ENCODE assay signal across 8 mouse cellular contexts in the genomic region with DNA sequence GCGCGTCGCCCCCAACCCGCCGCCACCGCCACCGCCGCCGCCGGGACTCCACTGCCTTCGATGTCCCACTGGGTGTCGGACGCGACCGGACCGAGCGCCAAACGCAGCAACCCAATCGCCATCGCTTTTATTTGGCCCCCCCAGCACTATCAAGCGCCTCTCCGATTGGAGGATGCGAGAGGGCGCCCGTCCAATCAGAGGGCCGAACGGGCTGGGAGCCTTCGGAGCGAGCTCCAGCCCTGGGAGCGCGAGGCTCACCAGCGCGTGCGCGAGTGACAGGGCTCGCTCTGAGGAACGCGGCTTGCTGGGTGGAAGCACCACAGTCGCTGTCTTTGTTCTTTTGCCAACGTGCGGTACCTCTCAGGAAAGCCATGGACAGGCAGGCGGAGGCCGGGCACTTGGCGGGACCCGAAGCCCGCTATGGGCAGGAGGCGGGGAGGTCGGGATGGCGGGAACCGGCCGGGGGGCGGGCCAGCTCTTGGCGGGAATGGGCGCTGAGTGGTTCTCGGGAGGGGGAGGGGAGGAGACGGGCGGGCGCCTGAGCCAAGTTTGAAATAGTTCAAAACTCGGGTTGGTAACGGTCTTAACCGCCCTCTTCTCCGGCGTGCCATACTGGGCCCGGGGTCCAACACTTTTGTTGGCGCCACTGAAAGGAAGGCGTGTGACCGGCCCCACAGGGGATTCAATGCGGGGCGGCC. TPM values are rescaled to one million over a fixed set of nuclear protein-coding genes. Genes with fewer than 3 reads are reported as not detected.
A peak's percentile ranks its signal among the peaks of the same experiment; 100 is the strongest.
DNase-seq lines count a peak whose midpoint lies in the region; ATAC-seq and TF ChIP-seq lines count a peak whose summit lies in the region.

TSS of gene Ezh2 (minus strand) at position 416 of the 698 bp plus-strand sequence.

- WGBS in forebrain, embryonic 11.5 days = under 1% methylated on average over 62 of the region's 69 CpGs
- under 1% methylated on average over 66 of the region's 69 CpGs for WGBS in heart, postnatal 0 days
- under 1% methylated on average over 67 of the region's 69 CpGs for WGBS in liver, embryonic 16.5 days (ENCODE audit: insufficient replicate concordance)
- WGBS in neural tube, embryonic 13.5 days = under 1% methylated on average over 69 of the region's 69 CpGs

- peak within 1 kb of the TSS; percentile 88 for H3K27ac ChIP-seq in CH12.LX (ENCODE audit: insufficient read depth, low read depth)
- H3K27ac ChIP-seq in forebrain, embryonic 11.5 days (ENCODE audit: low read depth, low read length) = peak within 1 kb of the TSS; percentile 99
- peak within 1 kb of the TSS; percentile 97 for H3K27ac ChIP-seq in heart, postnatal 0 days (ENCODE audit: low read depth)
- peak within 1 kb of the TSS; percentile 96 for H3K27ac ChIP-seq in liver, embryonic 16.5 days (ENCODE audit: low read length)
- H3K27ac ChIP-seq in neural tube, embryonic 13.5 days (replicated peaks) = peak within 1 kb of the TSS; percentile 99
- peak within 1 kb of the TSS; percentile 99 for H3K27ac ChIP-seq in testis, adult 2 months (ENCODE audit: control insufficient read depth, insufficient read depth, low read depth, low read length)

- peak; percentile 89 for TF ChIP-seq POLR2A in CH12.LX (IDR thresholded peaks at IDR 0.05; ENCODE audit: low read depth, low read length)
- peak; percentile 89 for TF ChIP-seq POLR2A in testis, adult 2 months (IDR thresholded peaks at IDR 0.05; ENCODE audit: control insufficient read depth, low read depth, low read length)

- no peaks in the 10 kb centered on the region for H3K36me3 ChIP-seq in CH12.LX (replicated peaks in 1 of 2; ENCODE audit: control insufficient read depth in 1 of 2, insufficient read depth in 1 of 2, low read length in 1 of 2)
- H3K36me3 ChIP-seq in forebrain, embryonic 11.5 days (ENCODE audit: control insufficient read depth, insufficient read depth, low read length) = no peaks in the 10 kb centered on the region
- H3K36me3 ChIP-seq in heart, postnatal 0 days (replicated peaks; ENCODE audit: control insufficient read depth, insufficient read depth, low read length) = no peaks in the 10 kb centered on the region
- no peaks in the 10 kb centered on the region for H3K36me3 ChIP-seq in liver, embryonic 16.5 days (ENCODE audit: control insufficient read depth, insufficient read depth)
- H3K36me3 ChIP-seq in neural tube, embryonic 13.5 days = no peaks in the 10 kb centered on the region
- no peaks in the 10 kb centered on the region for H3K36me3 ChIP-seq in testis, adult 2 months (ENCODE audit: control insufficient read depth, insufficient read depth, low read length)

- peak; percentile 96 for DNase-seq in CH12.LX (ENCODE audit: extremely low read depth)
- DNase-seq in c-Kit-positive CD71-positive TER-119-negative erythroid progenitor cells, embryonic 14.5 days (ENCODE audit: low read depth) = peak; percentile 95
- DNase-seq in forebrain, embryonic 11.5 days (ENCODE audit: low spot score) = peak; percentile 98
- peak; percentile 94 for DNase-seq in heart, postnatal 0 days (ENCODE audit: low spot score)
- DNase-seq in kidney, postnatal 4 days = peak; percentile 97 to 99

- peaks cover 3 to 24% of the 10 kb centered on the region in 2 experiments; a peak in 3 of 4 replicates for H3K4me1 ChIP-seq in CH12.LX (ENCODE audit: control insufficient read depth in 1 of 2, insufficient read depth in 2 of 2)
- H3K4me1 ChIP-seq in forebrain, embryonic 11.5 days (replicated peaks; ENCODE audit: control insufficient read depth, insufficient read depth, low read length) = peaks cover 3% of the 10 kb centered on the region; the same call in 1 of the 2 replicates
- H3K4me1 ChIP-seq in heart, postnatal 0 days (ENCODE audit: control insufficient read depth, insufficient read depth) = peaks cover 8% of the 10 kb centered on the region
- H3K4me1 ChIP-seq in liver, embryonic 16.5 days (ENCODE audit: control insufficient read depth, low read depth, low read length) = peaks cover 8% of the 10 kb centered on the region
- peaks cover 34% of the 10 kb centered on the region for H3K4me1 ChIP-seq in neural tube, embryonic 13.5 days (replicated peaks)
- no peaks in the 10 kb centered on the region for H3K4me1 ChIP-seq in testis, adult 2 months (ENCODE audit: control insufficient read depth, insufficient read depth, low read length)

- peak; percentile 98 for ATAC-seq in forebrain, embryonic 11.5 days (replicated peaks; ENCODE audit: low FRiP score)
- ATAC-seq in heart, postnatal 0 days (ENCODE audit: insufficient read depth, low read depth) = peak; percentile 98
- peak; percentile 96 for ATAC-seq in liver, embryonic 16.5 days (ENCODE audit: low read depth)
- ATAC-seq in neural tube, embryonic 13.5 days (ENCODE audit: low read depth) = peak; percentile 99

- in situ Hi-C loops in CH12.LX (cut with MboI; ENCODE audit: low pct_ligation_motif_present, low pct_unique_long_range_greater_than_20kb, low sequenced_read_pairs) = no loop called here

- TF ChIP-seq EP300 in CH12.LX (IDR thresholded peaks at IDR 0.05; ENCODE audit: low read length) = no peak
- peak; percentile 65; the same call in 1 of the 2 replicates for TF ChIP-seq EP300 in heart, postnatal 0 days (IDR thresholded peaks at IDR 0.05; ENCODE audit: low read depth)

- H3K9ac ChIP-seq in CH12.LX (ENCODE audit: insufficient read depth, low read depth) = peak within 1 kb of the TSS; percentile 92
- H3K9ac ChIP-seq in forebrain, embryonic 11.5 days (ENCODE audit: low read length) = peak within 1 kb of the TSS; percentile 100
- H3K9ac ChIP-seq in heart, postnatal 0 days (replicated peaks; ENCODE audit: low read depth, low read length) = peak within 1 kb of the TSS; percentile 90
- peak within 1 kb of the TSS; percentile 100 for H3K9ac ChIP-seq in liver, embryonic 16.5 days (ENCODE audit: low read depth, low read length)
- H3K9ac ChIP-seq in neural tube, embryonic 13.5 days = peak within 1 kb of the TSS; percentile 98

- H3K27me3 ChIP-seq in CH12.LX (replicated peaks) = no peaks in the 10 kb centered on the region
- H3K27me3 ChIP-seq in forebrain, embryonic 11.5 days (ENCODE audit: control insufficient read depth, insufficient read depth, low read length) = no peaks in the 10 kb centered on the region
- no peaks in the 10 kb centered on the region for H3K27me3 ChIP-seq in heart, postnatal 0 days (ENCODE audit: control insufficient read depth, insufficient read depth, low read length)
- no peaks in the 10 kb centered on the region for H3K27me3 ChIP-seq in liver, embryonic 16.5 days (ENCODE audit: control insufficient read depth, insufficient read depth, low read depth, low read length)
- H3K27me3 ChIP-seq in neural tube, embryonic 13.5 days = no peaks in the 10 kb centered on the region
- H3K27me3 ChIP-seq in testis, adult 2 months (ENCODE audit: control insufficient read depth, insufficient read depth, low read length) = no peaks in the 10 kb centered on the region

- peaks cover 26% of the 10 kb centered on the region for H3K79me2 ChIP-seq in CH12.LX (replicated peaks; ENCODE audit: control insufficient read depth, extremely low read depth, insufficient read depth, poor library complexity, severe bottlenecking)

- H3K4me3 ChIP-seq in CH12.LX (replicated peaks in 1 of 3; ENCODE audit: low read depth in 2 of 3, low read length in 2 of 3, poor library complexity in 1 of 3) = peak within 1 kb of the TSS; percentile 87 to 94 (median 88)
- peak within 1 kb of the TSS; percentile 96 for H3K4me3 ChIP-seq in forebrain, embryonic 11.5 days (ENCODE audit: low read depth, low read length)
- peak within 1 kb of the TSS; percentile 85 for H3K4me3 ChIP-seq in heart, postnatal 0 days (ENCODE audit: low read depth, low read length)
- peak within 1 kb of the TSS; percentile 100 for H3K4me3 ChIP-seq in liver, embryonic 16.5 days (ENCODE audit: low read depth, low read length)
- H3K4me3 ChIP-seq in neural tube, embryonic 13.5 days = peak within 1 kb of the TSS; percentile 98
- peak within 1 kb of the TSS; percentile 88 for H3K4me3 ChIP-seq in testis, adult 2 months (ENCODE audit: control insufficient read depth, low read depth, low read length)

- peak within 1 kb of the TSS; percentile 94 for H3K4me2 ChIP-seq in CH12.LX (ENCODE audit: insufficient read depth, low read depth, poor library complexity, severe bottlenecking)
- H3K4me2 ChIP-seq in forebrain, embryonic 11.5 days (ENCODE audit: low read depth, low read length, severe bottlenecking) = peak within 1 kb of the TSS; percentile 59
- peak within 1 kb of the TSS; percentile 92 for H3K4me2 ChIP-seq in heart, postnatal 0 days (ENCODE audit: low read depth, low read length)
- H3K4me2 ChIP-seq in liver, embryonic 16.5 days (ENCODE audit: low read depth, low read length) = peak within 1 kb of the TSS; percentile 89
- H3K4me2 ChIP-seq in neural tube, embryonic 13.5 days = peak within 1 kb of the TSS; percentile 83

- dilution Hi-C loops in CH12.LX (cut with MboI; ENCODE audit: extremely low pct_ligation_motif_present, extremely low pct_unique_long_range_greater_than_20kb, low sequenced_read_pairs) = no loop called here

- no peaks in the 10 kb centered on the region for H3K9me3 ChIP-seq in CH12.LX (replicated peaks; ENCODE audit: low read length)
- no peaks in the 10 kb centered on the region for H3K9me3 ChIP-seq in forebrain, embryonic 11.5 days (ENCODE audit: control insufficient read depth, low read length)
- H3K9me3 ChIP-seq in heart, postnatal 0 days (replicated peaks; ENCODE audit: control insufficient read depth, low read length) = no peaks in the 10 kb centered on the region
- no peaks in the 10 kb centered on the region for H3K9me3 ChIP-seq in liver, embryonic 16.5 days (replicated peaks; ENCODE audit: control insufficient read depth, low read length)
- no peaks in the 10 kb centered on the region for H3K9me3 ChIP-seq in neural tube, embryonic 13.5 days

- TF ChIP-seq CTCF in CH12.LX (conservative IDR thresholded peaks at IDR 0.05 in 1 of 2, IDR thresholded peaks at IDR 0.05 in 1 of 2; ENCODE audit: low read depth in 2 of 2, low read length in 2 of 2) = no peak
- TF ChIP-seq CTCF in heart, postnatal 0 days (IDR thresholded peaks at IDR 0.05; ENCODE audit: low read depth) = no peak; the same call in 1 of the 2 replicates
- no peak for TF ChIP-seq CTCF in testis, adult 2 months (IDR thresholded peaks at IDR 0.05; ENCODE audit: control insufficient read depth, insufficient read depth, insufficient replicate concordance, low read depth, low read length)

- TF ChIP-seq RAD21 in CH12.LX (IDR thresholded peaks at IDR 0.05; ENCODE audit: low read depth, low read length) = no peak

TF ChIP-seq in CH12.LX, 34 proteins besides CTCF, POLR2A, EP300 and RAD21 (continues in another document):
- peak; percentile 86 for TF ChIP-seq NELFE (IDR thresholded peaks at IDR 0.05; ENCODE audit: low read depth, low read length)

RNA-seq across cellular contexts. Expression of gene Ezh2, which starts in this region (rescaled TPM):
- total RNA-seq in CH12.LX (2012; rRNA removed) (66.3 and 90.4 TPM in 2 replicates), CH12.LX (2014; rRNA removed) (126 and 154 TPM in 2 replicates)
- 124 and 127 TPM in 2 replicates for polyA plus RNA-seq in CH12.LX (2012; ENCODE audit: insufficient read length, low read depth)
- 198 and 216 TPM in 2 replicates for polyA plus RNA-seq in forebrain, embryonic 11.5 days (2014; fragmentation: Nextera tagmentation; extraction: Ambion mirVana)
- total RNA-seq in heart, postnatal 0 days (2014; rRNA removed; ENCODE audit: low replicate concordance) = 8.6 and 11.9 TPM in 2 replicates
- 25.9 and 26.3 TPM in 2 replicates for polyA plus RNA-seq in heart, postnatal 0 days (2015; fragmentation: Nextera tagmentation; extraction: Ambion mirVana)
- 42.3 and 48.2 TPM in 2 replicates for polyA plus RNA-seq in liver, embryonic 16.5 days (2015; fragmentation: Nextera tagmentation; extraction: Ambion mirVana)
- polyA plus RNA-seq in neural tube, embryonic 13.5 days (2015; fragmentation: Nextera tagmentation; extraction: Ambion mirVana) = 90.3 and 102 TPM in 2 replicates
- 39.5 and 50.5 TPM in 2 replicates for polyA plus RNA-seq in testis, adult 2 months (2012; rRNA removed)

Comparison
In these comparisons a context has a peak if more than half of its experiments do, and no peak if none do; other contexts are left out.
1. Peak in every context shown above with its lines: DNase-seq, ATAC-seq, H3K4me3 ChIP-seq and H3K27ac ChIP-seq.